Mouse (Mus musculus): ENCODE results near the gene Zfp473. TPM values are rescaled to one million over a fixed set of nuclear protein-coding genes. Genes with fewer than 3 reads are reported as not detected.
A peak's percentile ranks its signal among the peaks of the same experiment; 100 is the strongest.

The Zfp473 gene
- polyA plus RNA-seq, 1 experiment, result 2.3 TPM

DNA sequence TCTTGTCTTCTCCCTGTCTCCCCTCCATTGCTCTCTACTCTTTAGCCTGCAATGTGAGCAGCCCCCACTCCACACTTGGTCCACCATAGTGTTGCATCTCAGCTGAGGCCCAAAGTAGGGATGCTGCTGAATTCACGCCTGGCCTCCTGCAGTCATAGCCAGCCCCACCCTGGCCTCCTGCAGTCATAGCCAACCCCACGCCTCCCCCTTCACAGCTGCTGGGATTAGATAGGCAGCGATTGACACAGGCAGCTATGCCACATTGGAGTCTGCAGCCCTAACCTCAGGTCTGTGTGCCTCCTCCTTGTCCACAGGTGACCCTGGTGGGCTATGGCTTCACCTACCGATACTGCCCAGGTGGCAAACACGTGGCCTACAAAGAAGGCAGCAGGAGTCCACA lies 17.3 kb upstream of the Zfp473 start:
- TF ChIP-seq CTCF (IDR thresholded peaks at IDR 0.05; ENCODE audit: control insufficient read depth, insufficient read depth, low read length) (no peak), POLR2A (IDR thresholded peaks at IDR 0.05; ENCODE audit: borderline replicate concordance, control insufficient read depth, low read depth, low read length) (no peak)
- no peak overlapping the region for H3K27ac ChIP-seq (ENCODE audit: control insufficient read depth, insufficient read depth, low read depth, low read length, poor library complexity)
- WGBS, result 84% methylated on average over 5 of the region's 5 CpGs

DNA sequence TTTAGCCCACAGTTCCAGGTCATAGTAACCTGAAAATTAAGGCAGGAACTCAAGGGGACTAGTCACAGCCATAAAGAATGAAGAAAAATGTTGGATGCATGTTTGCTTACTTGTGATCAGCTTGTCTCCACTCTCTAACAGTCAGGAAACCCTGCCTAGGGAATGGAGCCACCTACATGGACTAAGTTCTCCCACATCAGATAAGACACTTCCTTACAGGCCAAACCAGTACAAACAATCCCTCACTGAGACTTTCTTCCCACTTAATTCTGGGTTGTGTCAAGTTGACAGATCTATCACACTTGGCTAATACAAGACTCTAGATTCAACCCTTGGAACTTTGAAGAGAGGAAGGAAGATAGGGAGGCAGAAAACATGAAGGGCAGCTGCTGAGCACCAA lies 9.5 kb upstream of the Zfp473 start:
- H3K4me3 ChIP-seq (replicated peaks; ENCODE audit: control insufficient read depth, low read depth, low read length), result no peak overlapping the region
- H3K27ac ChIP-seq (ENCODE audit: control insufficient read depth, insufficient read depth, low read depth, low read length, poor library complexity), result no peak overlapping the region
- H3K4me1 ChIP-seq (ENCODE audit: control insufficient read depth, insufficient read depth, low read length), result no peaks in the 10 kb centered on the region
- TF ChIP-seq POLR2A (IDR thresholded peaks at IDR 0.05; ENCODE audit: borderline replicate concordance, control insufficient read depth, low read depth, low read length) (no peak), CTCF (IDR thresholded peaks at IDR 0.05; ENCODE audit: control insufficient read depth, insufficient read depth, low read length) (no peak)

More for the DNA sequence above, 17.3 kb upstream of the Zfp473 start:
- Histone ChIP-seq H3K4me3 (replicated peaks; ENCODE audit: control insufficient read depth, low read depth, low read length) (no peak overlapping the region), H3K4me1 (ENCODE audit: control insufficient read depth, insufficient read depth, low read length) (no peaks in the 10 kb centered on the region; the same call in 1 of the 2 replicates)

DNA sequence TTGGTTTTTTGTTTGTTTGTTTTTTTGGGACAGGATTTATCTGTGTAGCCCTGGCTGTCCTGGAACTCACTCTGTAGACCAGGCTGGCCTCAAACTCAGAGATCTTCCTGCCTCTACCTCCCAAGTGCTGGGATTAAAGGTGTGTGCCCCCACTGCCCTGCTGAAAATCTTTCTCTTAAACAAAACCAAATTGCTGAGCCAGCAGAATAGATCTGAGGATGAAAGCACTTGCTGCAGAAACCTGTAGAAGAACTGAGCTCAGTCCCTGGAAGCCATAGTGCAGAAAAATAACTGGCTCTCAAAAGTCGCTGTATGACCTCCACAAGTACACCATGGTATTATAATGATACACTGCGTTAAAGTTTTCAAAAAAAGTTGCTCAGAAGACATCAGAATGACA lies 6.3 kb upstream of the Zfp473 start:
- 80% methylated on average over 2 of the region's 2 CpGs for WGBS
- no peaks in the 10 kb centered on the region for H3K4me1 ChIP-seq (ENCODE audit: control insufficient read depth, insufficient read depth, low read length)

DNA sequence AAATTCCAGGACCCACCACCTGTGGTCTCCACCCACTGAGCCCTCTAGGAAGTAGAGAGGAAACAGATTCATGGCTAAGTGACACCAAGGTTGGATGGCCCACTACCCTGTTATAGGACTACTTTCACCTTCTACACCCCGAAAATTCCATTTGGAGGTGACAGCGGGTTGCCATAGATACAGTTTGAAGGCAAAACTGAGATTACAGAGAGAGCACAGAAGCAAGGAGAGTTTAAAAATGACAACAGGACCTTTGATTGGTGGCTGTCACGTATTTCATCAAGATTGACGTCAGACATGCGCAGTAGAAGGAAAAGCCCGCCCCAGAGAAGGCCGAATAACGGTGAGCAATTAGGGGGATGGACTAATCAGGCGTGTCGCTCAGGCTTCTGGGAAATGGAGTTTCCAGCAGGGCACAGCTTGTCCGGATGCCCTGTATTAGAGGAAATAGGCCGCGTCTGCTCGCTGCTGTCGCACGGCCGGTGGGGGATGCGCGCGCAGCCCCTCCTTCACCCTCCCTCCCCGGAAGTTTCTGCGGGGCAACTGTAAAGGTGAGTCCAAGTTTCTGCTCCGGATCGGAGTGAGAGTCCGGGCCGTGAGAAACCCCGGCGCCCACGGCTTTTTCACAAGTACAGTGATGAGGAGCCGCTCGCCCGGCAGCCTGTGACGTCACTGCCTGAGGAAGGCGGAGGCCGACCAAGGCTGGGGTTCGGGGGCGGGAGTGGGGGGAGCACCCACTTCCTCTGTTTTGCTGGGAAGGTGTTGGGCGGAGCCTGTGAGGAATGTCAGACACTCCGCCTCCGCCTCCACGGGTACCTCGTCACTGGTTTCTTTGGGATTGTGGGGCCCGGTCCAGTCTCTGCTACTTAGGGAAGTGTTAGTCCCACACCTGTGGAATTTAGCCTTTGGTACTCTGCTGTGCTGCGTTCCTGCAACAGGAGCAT lies 2.5 kb downstream of the Zfp473 start, which contains the start of gene Vrk3:
Gene Vrk3, plus strand, starts transcription at position 313 of the 944 bp plus-strand sequence.
- under 1% methylated on average over 44 of the region's 44 CpGs for WGBS
- TF ChIP-seq POLR2A (IDR thresholded peaks at IDR 0.05; ENCODE audit: borderline replicate concordance, control insufficient read depth, low read depth, low read length) (peak; percentile 52; the same call in 1 of the 2 replicates), CTCF (IDR thresholded peaks at IDR 0.05; ENCODE audit: control insufficient read depth, insufficient read depth, low read length) (no peak)
- H3K27ac ChIP-seq (ENCODE audit: control insufficient read depth, insufficient read depth, low read depth, low read length, poor library complexity), result peak within 1 kb of the TSS; percentile 96
- peak within 1 kb of the TSS; percentile 90 for H3K4me3 ChIP-seq (replicated peaks; ENCODE audit: control insufficient read depth, low read depth, low read length)
- no peaks in the 10 kb centered on the region for H3K4me1 ChIP-seq (ENCODE audit: control insufficient read depth, insufficient read depth, low read length)

More for the DNA sequence above, 6.3 kb upstream of the Zfp473 start:
- H3K4me3 ChIP-seq (replicated peaks; ENCODE audit: control insufficient read depth, low read depth, low read length), result no peak overlapping the region
- no peak overlapping the region for H3K27ac ChIP-seq (ENCODE audit: control insufficient read depth, insufficient read depth, low read depth, low read length, poor library complexity)
- TF ChIP-seq POLR2A (IDR thresholded peaks at IDR 0.05; ENCODE audit: borderline replicate concordance, control insufficient read depth, low read depth, low read length), result no peak
- no peak for TF ChIP-seq CTCF (IDR thresholded peaks at IDR 0.05; ENCODE audit: control insufficient read depth, insufficient read depth, low read length)

DNA sequence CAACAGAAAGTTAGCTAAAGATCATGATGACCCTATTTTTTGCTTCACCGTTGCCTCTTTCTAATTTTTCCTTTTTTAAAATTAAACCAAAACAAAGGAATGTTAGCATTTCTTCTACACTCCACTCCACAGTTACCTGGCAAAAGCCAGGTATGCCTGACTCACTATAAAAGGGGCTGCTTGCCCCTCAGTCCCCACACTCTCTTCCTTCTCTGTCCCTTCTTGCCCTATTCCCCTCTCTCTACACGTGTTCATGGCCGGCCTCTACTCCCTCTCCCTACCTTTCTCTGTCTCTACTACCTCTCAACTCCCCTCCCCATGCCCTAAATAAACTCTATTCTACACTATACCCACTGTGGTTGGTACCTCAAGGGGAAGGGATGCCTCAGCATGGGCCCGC lies 3.7 kb downstream of the Zfp473 start:
- 77% methylated on average over 4 of the region's 4 CpGs for WGBS
- no peak overlapping the region for H3K4me3 ChIP-seq (replicated peaks; ENCODE audit: control insufficient read depth, low read depth, low read length)

DNA sequence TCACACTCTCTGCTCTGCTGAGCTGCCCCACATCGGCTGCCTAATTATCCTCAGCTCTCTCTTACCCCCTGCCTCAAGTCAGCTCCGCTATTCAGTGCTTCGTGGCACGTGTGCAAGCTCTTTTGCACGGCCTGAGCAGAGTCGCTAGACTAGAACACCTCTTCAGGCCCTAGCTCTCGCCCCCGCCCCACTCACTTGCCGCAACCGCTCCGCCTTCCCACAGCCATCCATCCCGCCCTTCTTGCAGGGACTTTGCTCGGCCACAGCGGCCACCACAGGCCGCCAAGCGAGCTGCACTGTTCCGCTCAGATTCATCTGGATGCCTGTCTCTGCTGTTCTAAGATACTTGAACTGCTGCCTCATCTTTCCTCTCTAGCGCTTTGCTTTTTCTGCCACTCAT lies 5.8 kb downstream of the Zfp473 start:
- TF ChIP-seq POLR2A (IDR thresholded peaks at IDR 0.05; ENCODE audit: borderline replicate concordance, control insufficient read depth, low read depth, low read length) (peak; percentile 34; the same call in 1 of the 2 replicates), CTCF (IDR thresholded peaks at IDR 0.05; ENCODE audit: control insufficient read depth, insufficient read depth, low read length) (peak; percentile 82)
- no peak overlapping the region for H3K27ac ChIP-seq (ENCODE audit: control insufficient read depth, insufficient read depth, low read depth, low read length, poor library complexity)
- WGBS, result 1% methylated on average over 18 of the region's 18 CpGs
- peak overlapping the region; percentile 4 for H3K4me3 ChIP-seq (replicated peaks; ENCODE audit: control insufficient read depth, low read depth, low read length)
- H3K4me1 ChIP-seq (ENCODE audit: control insufficient read depth, insufficient read depth, low read length), result peaks cover 1% of the 10 kb centered on the region; the same call in 1 of the 2 replicates

More for the DNA sequence above, 3.7 kb downstream of the Zfp473 start:
- no peak for TF ChIP-seq CTCF (IDR thresholded peaks at IDR 0.05; ENCODE audit: control insufficient read depth, insufficient read depth, low read length)
- Histone ChIP-seq H3K27ac (ENCODE audit: control insufficient read depth, insufficient read depth, low read depth, low read length, poor library complexity) (no peak overlapping the region), H3K4me1 (ENCODE audit: control insufficient read depth, insufficient read depth, low read length) (no peaks in the 10 kb centered on the region)

DNA sequence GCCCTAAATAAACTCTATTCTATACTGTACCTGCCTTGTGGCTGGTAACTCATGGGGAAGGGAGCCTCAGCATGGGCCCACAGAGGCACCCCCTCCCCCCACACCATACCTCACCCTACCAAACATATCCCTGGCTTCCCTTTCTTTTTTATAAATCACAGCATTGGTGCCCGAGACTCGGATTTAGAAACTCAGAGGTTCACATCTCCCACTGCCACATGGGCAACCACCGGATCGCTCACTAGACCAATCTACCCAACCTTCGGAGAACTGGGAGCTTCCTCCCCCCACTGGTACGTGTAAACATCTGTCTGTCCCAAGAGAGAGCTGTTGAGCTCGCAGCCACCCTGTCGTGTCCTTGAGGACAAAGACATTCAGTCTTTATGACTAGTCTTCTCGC lies 6.6 kb downstream of the Zfp473 start:
- TF ChIP-seq CTCF (IDR thresholded peaks at IDR 0.05; ENCODE audit: control insufficient read depth, insufficient read depth, low read length) (no peak), POLR2A (IDR thresholded peaks at IDR 0.05; ENCODE audit: borderline replicate concordance, control insufficient read depth, low read depth, low read length) (no peak)
- Histone ChIP-seq H3K4me1 (ENCODE audit: control insufficient read depth, insufficient read depth, low read length) (peaks cover 1% of the 10 kb centered on the region; the same call in 1 of the 2 replicates), H3K4me3 (replicated peaks; ENCODE audit: control insufficient read depth, low read depth, low read length) (no peak overlapping the region), H3K27ac (ENCODE audit: control insufficient read depth, insufficient read depth, low read depth, low read length, poor library complexity) (no peak overlapping the region)
- WGBS, result 75% methylated on average over 9 of the region's 9 CpGs

DNA sequence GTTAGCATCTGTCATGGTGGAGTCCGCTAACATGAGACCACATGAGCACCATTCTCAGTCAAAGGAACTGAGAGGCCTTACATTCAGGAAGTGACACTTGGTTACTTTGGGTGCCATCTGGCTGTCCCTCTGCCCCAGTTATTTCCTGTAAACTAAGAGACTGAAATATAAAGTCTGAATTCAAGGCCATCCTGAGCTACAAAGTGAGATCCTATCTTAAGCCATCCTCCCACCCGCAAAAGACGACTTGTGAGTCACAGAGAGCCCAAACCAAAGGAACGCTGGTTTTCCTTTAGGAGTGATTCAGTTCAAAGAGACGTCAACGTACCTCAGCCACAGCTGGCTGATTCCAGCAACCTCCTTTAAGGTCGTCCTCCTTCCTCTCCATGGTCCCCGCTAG lies 9.5 kb downstream of the Zfp473 start:
- no peak overlapping the region for H3K4me3 ChIP-seq (replicated peaks; ENCODE audit: control insufficient read depth, low read depth, low read length)
- 71% methylated on average over 8 of the region's 8 CpGs for WGBS
- no peak overlapping the region for H3K27ac ChIP-seq (ENCODE audit: control insufficient read depth, insufficient read depth, low read depth, low read length, poor library complexity)
- H3K4me1 ChIP-seq (ENCODE audit: control insufficient read depth, insufficient read depth, low read length), result peaks cover 1% of the 10 kb centered on the region; the same call in 1 of the 2 replicates
- TF ChIP-seq POLR2A (IDR thresholded peaks at IDR 0.05; ENCODE audit: borderline replicate concordance, control insufficient read depth, low read depth, low read length) (no peak), CTCF (IDR thresholded peaks at IDR 0.05; ENCODE audit: control insufficient read depth, insufficient read depth, low read length) (no peak)

Measured in bone marrow, adult 2 months (tissue).